Mouse (Mus musculus) cerebellum, adult 18-20 months (tissue): ENCODE measurements at regions not wholly inside any gene's neighbourhood (a gene's known extent, or its start where the extent isn't known, plus 50 kb on each side); places are given as distances from the start of the nearest gene placed in this dataset.
A peak's percentile ranks its signal among the peaks of the same experiment; 100 is the strongest.

Experiments used
- DNase-seq, 2 experiments: peaks; one replicate each; pipeline ENCODE4 v3.0.0; 2021

GRCm38 (mm10) chr1:18849038-18849437, 253.8 kb upstream of the Tfap2d start:
- no peak for DNase-seq

- no peak for DNase-seq
Measured at GRCm38 (mm10) chr1:18857457-18857856, 245.4 kb upstream of the Tfap2d start.

GRCm38 (mm10) chr1:18903266-18903665, 199.6 kb upstream of the Tfap2d start:
- DNase-seq = peak; percentile 46 to 61

DNA sequence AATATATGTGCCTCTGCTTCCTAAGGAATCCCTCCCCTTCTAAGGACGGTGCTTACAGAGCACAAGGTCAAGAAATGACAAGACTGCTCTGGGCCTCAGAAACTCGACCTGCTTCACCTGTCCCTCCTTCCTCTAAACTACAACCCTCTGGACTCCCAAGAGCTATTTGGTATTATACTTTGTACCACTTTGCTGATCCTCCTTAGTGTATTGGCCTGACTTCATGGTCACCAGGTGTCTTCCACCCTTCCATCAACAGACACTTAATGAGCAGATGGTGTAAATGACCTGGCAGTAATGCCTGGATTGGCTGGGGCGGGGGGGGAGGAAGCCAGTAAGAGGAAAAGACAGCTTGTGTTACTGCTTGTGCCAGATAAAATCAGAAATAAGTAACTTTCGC, 199.1 kb upstream of the Tfap2d start:
- peak; percentile 66 to 74 for DNase-seq

DNA sequence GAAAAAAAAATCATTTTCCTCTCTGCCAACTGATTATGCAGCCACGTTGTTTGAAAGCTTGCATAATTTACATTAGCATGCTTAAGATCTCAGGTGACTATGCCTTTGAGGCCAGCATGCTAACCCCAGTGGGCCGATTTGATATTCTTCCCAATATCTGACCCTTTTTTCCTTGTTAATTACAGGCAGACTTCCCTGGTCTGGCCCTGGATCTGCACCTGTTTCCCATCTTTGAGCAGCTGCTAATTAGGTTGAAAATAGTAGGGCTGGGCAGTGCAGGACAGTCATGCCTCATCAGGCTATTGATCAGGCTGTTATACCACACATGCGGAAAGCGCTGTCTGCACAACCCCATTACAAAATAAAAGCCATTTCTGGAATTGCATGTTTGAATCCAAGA, 191.2 kb upstream of the Tfap2d start:
- DNase-seq = no peak

- no peak for DNase-seq
Measured at GRCm38 (mm10) chr1:18956276-18956675, 146.5 kb upstream of the Tfap2d start.

DNA sequence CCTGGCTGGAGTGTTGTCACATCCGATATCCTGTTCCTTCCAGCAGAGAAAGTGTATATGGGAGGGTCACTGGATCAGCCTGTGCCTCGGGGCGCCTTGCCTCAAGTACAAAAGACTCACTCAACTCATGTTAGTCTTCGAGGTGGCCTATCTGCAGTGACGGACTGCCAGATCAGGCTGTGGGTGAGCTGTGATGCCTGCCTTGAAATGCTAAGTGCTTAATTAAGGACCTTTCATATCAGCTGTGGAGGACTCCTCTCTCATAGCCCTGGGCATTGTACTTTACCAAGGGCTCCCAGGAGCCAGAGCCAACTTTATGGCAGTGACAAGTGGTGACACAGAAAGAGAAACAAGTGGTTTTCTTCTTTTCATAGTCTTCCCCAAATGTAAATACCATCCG, 145.8 kb upstream of the Tfap2d start:
- no peak for DNase-seq

DNA sequence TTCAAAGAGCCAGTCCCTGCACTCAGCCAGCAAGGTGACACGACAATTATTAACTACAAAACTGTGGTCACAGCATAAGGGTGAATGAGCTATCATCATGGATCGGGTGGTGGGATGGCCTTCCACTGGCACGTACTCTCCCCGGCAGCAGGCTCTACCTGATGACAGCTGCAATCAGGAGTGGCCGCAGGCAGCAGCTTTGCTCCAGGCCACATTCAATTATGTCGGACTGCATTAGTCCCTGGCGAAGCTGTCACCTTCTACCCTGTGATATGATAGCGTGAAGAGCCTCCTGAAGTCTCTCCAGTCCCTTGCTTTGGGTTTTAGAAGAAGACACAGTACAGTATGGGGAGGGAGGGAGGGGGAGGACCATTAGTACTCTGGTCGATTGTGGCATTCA, 141.4 kb upstream of the Tfap2d start:
- DNase-seq = no peak

- no peak for DNase-seq
Measured at GRCm38 (mm10) chr1:18961889-18962288, 140.9 kb upstream of the Tfap2d start.

- no peak for DNase-seq
Measured at GRCm38 (mm10) chr1:18968935-18969334, 133.9 kb upstream of the Tfap2d start.

DNA sequence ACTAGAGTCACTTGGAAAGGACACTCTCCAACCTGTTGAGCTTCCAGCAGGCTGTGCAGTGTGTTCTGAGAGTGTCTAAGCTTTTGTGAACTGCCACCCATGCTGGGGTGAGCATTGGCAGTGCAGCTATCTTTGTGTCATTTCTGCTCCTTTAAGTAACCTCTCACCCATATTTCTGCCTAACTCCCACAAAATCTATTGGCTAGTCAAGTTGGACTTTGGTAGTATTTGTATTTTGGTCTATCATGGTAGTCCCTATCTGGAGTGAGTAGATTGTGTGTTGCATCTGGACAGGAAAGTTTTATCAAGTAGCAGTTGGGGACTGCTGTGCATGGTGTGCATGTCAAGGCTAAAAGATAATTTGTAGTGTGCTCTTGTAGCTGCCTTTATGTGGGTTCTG, 132.6 kb upstream of the Tfap2d start:
- no peak for DNase-seq

- no peak for DNase-seq
Measured at GRCm38 (mm10) chr1:18973826-18974620, 128.8 kb upstream of the Tfap2d start.

GRCm38 (mm10) chr1:18974860-18975439, 127.9 kb upstream of the Tfap2d start:
- no peak for DNase-seq

DNA sequence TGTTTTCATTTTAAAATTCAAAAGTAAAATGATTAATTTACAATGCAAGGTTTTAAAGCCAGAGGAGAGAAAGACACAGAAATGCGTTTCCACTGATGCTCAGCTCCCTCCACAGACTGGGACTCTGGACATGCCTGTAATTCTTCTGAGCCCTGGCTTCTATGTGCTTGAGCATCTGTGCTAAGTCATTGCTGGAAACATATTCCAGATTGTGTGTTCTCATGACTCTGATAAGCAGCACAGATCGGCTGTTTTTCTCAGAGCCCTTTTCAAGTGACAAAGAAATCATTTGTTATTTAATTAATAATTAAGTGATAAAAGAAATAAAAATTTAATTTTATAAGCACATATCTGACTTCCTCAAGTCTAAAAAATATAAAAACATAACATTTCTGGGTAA, 127.3 kb upstream of the Tfap2d start:
- no peak for DNase-seq

GRCm38 (mm10) chr1:18976705-18977309, 126.0 kb upstream of the Tfap2d start:
- DNase-seq = peak in 1 of 2 experiments; percentile 21

GRCm38 (mm10) chr1:18979141-18979540, 123.7 kb upstream of the Tfap2d start:
- DNase-seq = no peak

DNA sequence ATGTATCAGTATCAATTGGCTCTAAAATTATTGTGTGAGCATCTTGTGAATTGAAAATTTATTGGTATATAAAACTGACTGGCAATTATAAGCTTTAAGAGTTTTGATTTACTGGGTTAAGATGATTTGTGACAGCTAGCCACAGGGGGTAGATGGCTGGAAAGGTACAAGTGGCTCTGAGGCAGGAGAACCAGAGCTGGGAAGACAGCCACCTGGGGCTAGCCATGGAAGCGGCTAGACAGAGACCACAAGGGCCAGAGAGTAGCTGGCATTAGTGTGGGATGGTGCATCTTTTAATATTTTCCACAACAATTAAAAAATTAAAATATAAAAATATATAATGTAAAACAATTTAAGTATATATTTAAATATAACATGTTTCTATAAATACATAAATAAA, 86.0 kb upstream of the Tfap2d start:
- no peak for DNase-seq
